Mouse (Mus musculus): ENCODE data around the gene Rhob.

- TF ChIP-seq POLR2A (IDR thresholded peaks at IDR 0.05; ENCODE audit: extremely low read depth, insufficient read depth, low read length) = no peak
- TF ChIP-seq CTCF (IDR thresholded peaks at IDR 0.05; ENCODE audit: low read depth, low read length) = no peak
Measured at GRCm38 (mm10) chr12:8506954-8507707, 7.3 kb upstream of the Rhob start.
